Mouse (Mus musculus) limb, embryonic 14.5 days (tissue): ENCODE data around the gene Abcd3. TPM values are rescaled to one million over a fixed set of nuclear protein-coding genes. Genes with fewer than 3 reads are reported as not detected.

Experiments used
- ATAC-seq: fragments of 200-750 bp; cut with Nextera tagmentation; 2 replicates; pipeline ENCODE4 v1.8.0; 2017; ENCODE audit warnings: low read depth, moderate number of reproducible peaks, moderate TSS enrichment; ENCODE audit not compliant: low FRiP score
- DNase-seq: peaks from one replicate; pipeline ENCODE4 v3.0.0-alpha.2; 2015; ENCODE audit warnings: low spot score
- H3K27ac ChIP-seq: fragments of 300-500 bp; sonication (generic); replicated peaks from 2 replicates; pipeline ENCODE4 v1.5.1; 2014; ENCODE audit warnings: low read depth, mild to moderate bottlenecking, low read length, moderate library complexity, mixed read lengths
- H3K27me3 ChIP-seq: fragments of 300-500 bp; sonication (generic); 2 replicates; pipeline ENCODE4 v1.6.1; 2014; ENCODE audit warnings: low read length, mixed read lengths; ENCODE audit not compliant: control insufficient read depth, insufficient read depth
- H3K36me3 ChIP-seq: fragments of 300-500 bp; sonication (generic); 2 replicates; pipeline ENCODE4 v1.6.1; 2014; ENCODE audit warnings: mild to moderate bottlenecking, low read length, moderate library complexity, mixed read lengths; ENCODE audit not compliant: control insufficient read depth, insufficient read depth
- H3K4me1 ChIP-seq: fragments of 300-500 bp; sonication (generic); 2 replicates; pipeline ENCODE4 v1.6.1; 2014; ENCODE audit warnings: antibody characterized with exemption, low read length, mixed read lengths; ENCODE audit not compliant: control insufficient read depth, insufficient read depth
- H3K4me2 ChIP-seq: fragments of 300-500 bp; sonication (generic); replicated peaks from 2 replicates; pipeline ENCODE4 v1.6.1; 2014; ENCODE audit warnings: low read depth, mild to moderate bottlenecking, low read length, moderate library complexity; ENCODE audit not compliant: severe bottlenecking
- H3K4me3 ChIP-seq: fragments of 300-500 bp; sonication (generic); replicated peaks from 2 replicates; pipeline ENCODE4 v1.5.1; 2014; ENCODE audit warnings: low read length
- H3K9ac ChIP-seq: fragments of 300-500 bp; sonication (generic); 2 replicates; pipeline ENCODE4 v1.6.1; 2014; ENCODE audit warnings: mild to moderate bottlenecking, low read depth, low read length, moderate library complexity; ENCODE audit not compliant: severe bottlenecking
- H3K9me3 ChIP-seq: fragments of 300-500 bp; sonication (generic); 2 replicates; pipeline ENCODE4 v1.6.1; 2016; ENCODE audit warnings: low read length; ENCODE audit not compliant: control insufficient read depth
- POLR2A ChIP-seq: fragments of 200-500 bp; IDR thresholded peaks from 2 replicates; pipeline ENCODE4 v1.8.0; 2012; ENCODE audit warnings: inconsistent platforms, mild to moderate bottlenecking, moderate library complexity, borderline replicate concordance; ENCODE audit not compliant: insufficient read depth, insufficient read length; ENCODE audit errors: extremely low read depth
- WGBS: fragments of 180-500 bp; shearing (Covaris S2); extraction: QIAGEN DNeasy Blood & Tissue Kit; methylation state at CpG from one replicate; pipeline ENCODE4 v1.1.7; 2014; 5-methylcytosine and 5-hydroxymethylcytosine counted together
- polyA plus RNA-seq, 2 experiments: library from polyadenylated mRNA; depleted of rRNA in 1 of 2; stranded (reverse) in 1 of 2; unstranded in 1 of 2; fragments of >200 nt; fragmentation: Nextera tagmentation in 1 of 2; extraction: Ambion mirVana in 1 of 2; gene quantifications; 2 replicates each; pipeline versions ENCODE4 v1.2.1 to v1.2.3; 2012 to 2014

Abcd3 gene
- polyA plus RNA-seq, 2 experiments = 24.6 to 55.3 TPM

GRCm38 (mm10) chr3:121842306-121842860 lies 27.3 kb upstream of the Abcd3 start:
- no peak overlapping the region for H3K27ac ChIP-seq
- no peak overlapping the region for H3K4me3 ChIP-seq
- H3K9me3 ChIP-seq = no peaks in the 10 kb centered on the region
- H3K4me1 ChIP-seq = no peaks in the 10 kb centered on the region
- 32% methylated on average over 7 of the region's 7 CpGs for WGBS
- ATAC-seq (no peak), DNase-seq (no peak)
- no peak overlapping the region for H3K9ac ChIP-seq
- H3K27me3 ChIP-seq = no peaks in the 10 kb centered on the region
- H3K4me2 ChIP-seq = no peak overlapping the region
- TF ChIP-seq POLR2A = no peak
- H3K36me3 ChIP-seq = no peaks in the 10 kb centered on the region

DNA sequence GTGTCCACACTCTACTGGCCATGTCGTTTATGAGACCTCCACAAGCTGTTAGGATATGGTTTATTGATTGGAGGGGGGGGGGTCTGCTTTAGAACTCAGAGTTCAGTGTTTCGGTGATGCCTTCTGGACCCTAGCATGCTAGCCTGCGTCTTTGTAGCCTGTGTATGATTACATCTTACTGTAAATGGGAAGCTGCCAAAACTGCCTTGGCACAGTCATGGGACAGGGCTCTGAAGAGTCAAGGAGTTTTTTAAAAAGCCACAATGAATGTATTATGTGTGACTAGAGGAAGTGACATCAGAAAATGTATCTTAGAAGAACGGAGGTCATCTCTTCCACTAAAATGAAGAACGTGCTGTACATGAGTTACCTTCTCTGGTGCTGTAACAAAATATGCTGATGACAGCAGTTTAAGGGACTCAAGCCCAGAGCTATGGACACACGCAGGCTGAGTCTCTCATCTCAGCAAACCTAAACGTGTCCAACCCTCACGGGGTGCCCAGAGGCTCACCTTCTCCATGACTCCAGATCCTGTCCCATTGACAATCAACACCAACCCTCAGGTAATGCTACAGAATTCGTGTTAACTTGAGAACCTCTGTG lies 26.4 kb upstream of the Abcd3 start:
- 68% methylated on average over 9 of the region's 9 CpGs for WGBS
- Histone ChIP-seq H3K27ac (no peak overlapping the region), H3K4me3 (no peak overlapping the region), H3K4me1 (no peaks in the 10 kb centered on the region), H3K9me3 (no peaks in the 10 kb centered on the region), H3K27me3 (no peaks in the 10 kb centered on the region), H3K4me2 (no peak overlapping the region), H3K36me3 (no peaks in the 10 kb centered on the region), H3K9ac (no peak overlapping the region)
- ATAC-seq (no peak), DNase-seq (no peak)
- TF ChIP-seq POLR2A = no peak

DNA sequence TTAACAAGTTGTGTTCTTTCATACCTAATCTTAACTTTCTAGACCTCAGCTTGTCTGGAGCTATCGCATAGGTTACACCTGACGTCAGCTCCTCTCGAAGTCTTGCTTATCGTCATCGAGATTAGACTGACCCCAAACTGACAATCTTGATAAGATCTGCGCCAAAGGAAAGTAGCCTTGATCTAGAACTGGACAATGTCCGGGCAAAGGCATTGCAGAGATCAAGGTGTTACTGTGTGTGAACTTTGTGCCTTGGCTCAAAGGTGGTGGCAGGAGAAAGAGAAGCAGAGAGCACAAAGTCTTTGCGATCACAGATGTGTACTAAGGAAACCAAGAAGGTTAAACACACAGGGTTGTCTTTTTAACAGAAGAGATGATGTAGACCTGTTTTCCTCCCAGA lies 25.2 kb upstream of the Abcd3 start:
- no peak for DNase-seq
- Histone ChIP-seq H3K27me3 (no peaks in the 10 kb centered on the region), H3K9me3 (no peaks in the 10 kb centered on the region), H3K27ac (no peak overlapping the region), H3K4me1 (no peaks in the 10 kb centered on the region), H3K36me3 (no peaks in the 10 kb centered on the region), H3K9ac (no peak overlapping the region), H3K4me3 (no peak overlapping the region), H3K4me2 (no peak overlapping the region)
- 94% methylated on average over 8 of the region's 8 CpGs for WGBS
- no peak for TF ChIP-seq POLR2A
- ATAC-seq = no peak

DNA sequence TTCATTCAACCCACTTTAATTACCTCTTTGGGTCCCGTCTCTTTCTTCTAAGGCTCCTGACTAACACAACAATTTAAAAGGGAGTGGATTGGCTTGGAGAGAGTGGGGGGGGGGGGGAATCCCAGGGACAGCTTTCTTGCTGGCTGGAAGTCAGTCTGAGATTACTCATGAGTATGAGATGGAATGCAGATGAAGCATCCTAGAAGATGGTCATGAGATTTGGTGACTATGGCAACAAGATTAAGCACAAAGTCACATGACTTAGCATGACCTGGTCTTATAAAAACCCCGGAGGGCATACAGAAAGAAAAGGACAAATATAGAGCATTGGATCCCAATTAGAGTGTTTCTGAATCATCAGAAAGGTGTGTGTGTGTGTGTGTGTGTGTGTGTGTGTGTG lies 19.6 kb upstream of the Abcd3 start:
- Histone ChIP-seq H3K27me3 (no peaks in the 10 kb centered on the region), H3K27ac (no peak overlapping the region), H3K9ac (no peak overlapping the region), H3K36me3 (no peaks in the 10 kb centered on the region), H3K4me1 (no peaks in the 10 kb centered on the region), H3K4me3 (no peak overlapping the region), H3K4me2 (no peak overlapping the region), H3K9me3 (no peaks in the 10 kb centered on the region)
- no peak for ATAC-seq
- DNase-seq = no peak
- 82% methylated on average over 2 of the region's 2 CpGs for WGBS
- TF ChIP-seq POLR2A = no peak

DNA sequence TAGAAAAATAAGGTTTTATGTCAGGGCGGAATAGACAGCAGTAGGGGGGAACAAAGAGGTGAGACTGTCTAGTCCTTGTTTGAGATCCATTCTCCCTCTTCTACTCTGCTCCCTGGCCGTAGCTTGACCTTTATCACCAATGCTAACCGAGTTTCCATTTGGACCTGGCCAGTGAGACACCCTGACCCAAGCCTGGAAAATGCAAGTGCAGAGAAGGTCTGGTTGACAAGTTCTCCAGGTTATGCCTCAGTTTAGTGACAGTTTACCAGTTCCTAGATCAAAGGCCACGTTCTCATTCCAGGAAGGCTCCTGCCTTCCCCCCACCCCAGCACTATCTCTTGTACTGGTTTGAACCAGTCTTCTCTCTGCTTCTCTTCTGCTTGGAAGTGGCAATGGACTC lies 19.1 kb upstream of the Abcd3 start:
- Histone ChIP-seq H3K27ac (no peak overlapping the region), H3K4me1 (no peaks in the 10 kb centered on the region), H3K9me3 (no peaks in the 10 kb centered on the region), H3K27me3 (no peaks in the 10 kb centered on the region), H3K4me2 (no peak overlapping the region), H3K9ac (no peak overlapping the region), H3K36me3 (no peaks in the 10 kb centered on the region), H3K4me3 (no peak overlapping the region)
- ATAC-seq (no peak), DNase-seq (no peak)
- WGBS = 92% methylated on average over 4 of the region's 4 CpGs
- TF ChIP-seq POLR2A = no peak
